Mouse (Mus musculus): ENCODE results near the gene Rgs13. TPM values are rescaled to one million over a fixed set of nuclear protein-coding genes. Genes with fewer than 3 reads are reported as not detected.

The Rgs13 gene
- 5.0 and 6.6 TPM in 2 replicates for total RNA-seq (2014; fragmentation: Nextera tagmentation)
- 20.4 and 21.9 TPM in 2 replicates for total RNA-seq (2017)
- 0.14 and 0.30 TPM in 2 replicates for polyA plus RNA-seq (2012)

- peaks cover 22% of the 10 kb centered on the region for H3K4me1 ChIP-seq (ENCODE audit: insufficient read depth, low read depth, low read length)
- peak within 1 kb of the TSS; percentile 33; the same call in 1 of the 2 replicates for H3K4me3 ChIP-seq (ENCODE audit: low read depth, low read length)
- ATAC-seq (ENCODE audit: extremely low read depth, insufficient number of reproducible peaks, low FRiP score, poor library complexity, severe bottlenecking) (peak; percentile 55), DNase-seq (ENCODE audit: low spot score) (no peak)
- H3K27me3 ChIP-seq (ENCODE audit: insufficient read depth, low read length) = no peaks in the 10 kb centered on the region
- H3K9me3 ChIP-seq (replicated peaks) = no peaks in the 10 kb centered on the region
- TF ChIP-seq GATA1 (IDR thresholded peaks at IDR 0.05; ENCODE audit: borderline replicate concordance, low read length) (no peak), POLR2AphosphoS5 (IDR thresholded peaks at IDR 0.05; ENCODE audit: insufficient replicate concordance, low read depth, low read length) (no peak), TAL1 (conservative IDR thresholded peaks at IDR 0.05; ENCODE audit: low read depth, low read length) (0 out of 2 replicates have a peak, but pooled peaks have one; percentile 26)
- H3K36me3 ChIP-seq (replicated peaks) = peaks cover 3% of the 10 kb centered on the region
Observed at GRCm38 (mm10) chr1:144177166-144177565, at the start of gene Rgs13. Gene Rgs13, minus strand, starts transcription at chr1:144177372.

DNA sequence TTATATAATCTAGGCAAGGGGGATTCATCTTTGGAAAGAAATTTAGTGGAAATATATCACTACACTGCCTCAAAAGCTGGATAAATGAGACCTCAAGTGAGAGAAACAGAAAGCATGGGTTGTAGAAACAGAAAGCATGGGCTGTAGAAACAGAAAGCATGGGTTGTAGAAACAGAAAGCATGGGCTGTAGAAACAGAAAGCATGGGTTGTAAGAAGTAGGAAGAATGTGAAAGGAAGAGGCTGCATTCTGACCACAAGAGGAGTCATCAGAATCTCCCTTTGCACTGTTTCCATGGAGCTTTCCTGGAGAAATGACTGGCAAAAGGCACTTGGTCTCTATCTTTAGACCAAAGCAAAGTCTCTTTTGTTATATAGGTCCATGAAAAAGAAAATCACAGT is 38.1 kb upstream of the Rgs13 start:
- ATAC-seq (ENCODE audit: extremely low read depth, insufficient number of reproducible peaks, low FRiP score, poor library complexity, severe bottlenecking) = no peak

DNA sequence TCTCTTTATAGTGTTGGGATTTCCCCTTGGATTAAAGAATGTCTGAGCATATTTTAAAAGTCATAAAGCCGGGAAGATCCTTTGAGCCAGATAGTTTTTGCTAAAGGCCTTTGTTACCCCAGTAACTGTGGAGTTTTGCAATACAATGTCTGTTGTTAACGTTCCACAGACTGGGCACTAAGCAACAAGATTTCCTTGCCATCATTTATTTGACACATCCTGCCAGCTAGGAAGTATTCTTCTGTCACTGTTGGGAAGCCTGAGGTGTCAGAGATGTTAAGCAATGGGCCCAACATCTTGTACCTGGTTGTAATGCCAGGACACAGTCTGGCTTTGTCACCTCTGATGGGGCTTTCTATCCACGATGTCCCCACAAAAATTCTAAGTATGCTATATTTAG is 33.7 kb upstream of the Rgs13 start:
- TF ChIP-seq CTCF (IDR thresholded peaks at IDR 0.05; ENCODE audit: low read depth, low read length) (no peak), GATA2 (IDR thresholded peaks at IDR 0.05; ENCODE audit: borderline replicate concordance, low read depth, low read length) (no peak), GATA1 (IDR thresholded peaks at IDR 0.05; ENCODE audit: borderline replicate concordance, low read length) (no peak), TAL1 (conservative IDR thresholded peaks at IDR 0.05; ENCODE audit: low read depth, low read length) (no peak), POLR2AphosphoS5 (IDR thresholded peaks at IDR 0.05; ENCODE audit: insufficient replicate concordance, low read depth, low read length) (no peak)
- Histone ChIP-seq H3K27me3 (ENCODE audit: insufficient read depth, low read length) (0 out of 2 replicates have a peak, but pooled peaks cover 3% of the 10 kb centered on the region), H3K4me1 (ENCODE audit: insufficient read depth, low read depth, low read length) (no peaks in the 10 kb centered on the region), H3K4me3 (ENCODE audit: low read depth, low read length) (no peak overlapping the region), H3K36me3 (replicated peaks) (no peaks in the 10 kb centered on the region), H3K9me3 (replicated peaks) (no peaks in the 10 kb centered on the region)
- no peak for DNase-seq (ENCODE audit: low spot score)
- ATAC-seq (ENCODE audit: extremely low read depth, insufficient number of reproducible peaks, low FRiP score, poor library complexity, severe bottlenecking) = no peak

More for the DNA sequence above, 38.1 kb upstream of the Rgs13 start:
- H3K4me3 ChIP-seq (ENCODE audit: low read depth, low read length) = no peak overlapping the region
- DNase-seq (ENCODE audit: low spot score) = no peak
- H3K4me1 ChIP-seq (ENCODE audit: insufficient read depth, low read depth, low read length) = no peaks in the 10 kb centered on the region
- no peaks in the 10 kb centered on the region for H3K27me3 ChIP-seq (ENCODE audit: insufficient read depth, low read length)
- no peaks in the 10 kb centered on the region for H3K9me3 ChIP-seq (replicated peaks)
- no peak for TF ChIP-seq POLR2AphosphoS5 (IDR thresholded peaks at IDR 0.05; ENCODE audit: insufficient replicate concordance, low read depth, low read length)
- TF ChIP-seq GATA2 (IDR thresholded peaks at IDR 0.05; ENCODE audit: borderline replicate concordance, low read depth, low read length) = no peak
- TF ChIP-seq GATA1 (IDR thresholded peaks at IDR 0.05; ENCODE audit: borderline replicate concordance, low read length) = no peak
- TF ChIP-seq TAL1 (conservative IDR thresholded peaks at IDR 0.05; ENCODE audit: low read depth, low read length) = no peak
- no peak for TF ChIP-seq CTCF (IDR thresholded peaks at IDR 0.05; ENCODE audit: low read depth, low read length)
- H3K36me3 ChIP-seq (replicated peaks) = no peaks in the 10 kb centered on the region

GRCm38 (mm10) chr1:144206281-144207061 is 29.3 kb upstream of the Rgs13 start:
- TF ChIP-seq TAL1 (conservative IDR thresholded peaks at IDR 0.05; ENCODE audit: low read depth, low read length) (no peak), GATA1 (IDR thresholded peaks at IDR 0.05; ENCODE audit: borderline replicate concordance, low read length) (no peak), POLR2AphosphoS5 (IDR thresholded peaks at IDR 0.05; ENCODE audit: insufficient replicate concordance, low read depth, low read length) (no peak), CTCF (IDR thresholded peaks at IDR 0.05; ENCODE audit: low read depth, low read length) (no peak), GATA2 (IDR thresholded peaks at IDR 0.05; ENCODE audit: borderline replicate concordance, low read depth, low read length) (no peak)
- H3K27me3 ChIP-seq (ENCODE audit: insufficient read depth, low read length) = 0 out of 2 replicates have a peak, but pooled peaks cover 3% of the 10 kb centered on the region
- no peaks in the 10 kb centered on the region for H3K36me3 ChIP-seq (replicated peaks)
- H3K4me3 ChIP-seq (ENCODE audit: low read depth, low read length) = no peak overlapping the region
- no peak for ATAC-seq (ENCODE audit: extremely low read depth, insufficient number of reproducible peaks, low FRiP score, poor library complexity, severe bottlenecking)
- H3K4me1 ChIP-seq (ENCODE audit: insufficient read depth, low read depth, low read length) = no peaks in the 10 kb centered on the region
- DNase-seq (ENCODE audit: low spot score) = no peak
- no peaks in the 10 kb centered on the region for H3K9me3 ChIP-seq (replicated peaks)

DNA sequence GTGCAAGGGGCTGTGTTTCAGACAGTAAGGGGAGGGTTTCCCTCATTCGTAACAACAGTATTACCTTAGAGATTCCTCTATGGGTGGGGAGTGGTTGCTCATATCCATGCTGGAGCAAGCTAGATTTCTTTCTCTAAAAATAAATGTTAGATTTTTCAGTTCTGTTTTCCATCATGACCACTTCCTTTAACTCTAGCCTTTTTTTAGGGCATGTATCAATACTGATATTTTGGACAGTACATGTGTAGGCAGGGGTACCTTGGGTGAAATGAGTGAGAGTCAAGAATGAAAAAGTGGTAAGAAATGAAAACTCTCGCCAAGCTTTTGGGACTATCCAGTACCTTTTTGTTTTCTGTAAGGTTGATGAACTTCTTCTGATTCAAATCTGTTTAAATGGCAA is 27.6 kb upstream of the Rgs13 start:
- ATAC-seq (ENCODE audit: extremely low read depth, insufficient number of reproducible peaks, low FRiP score, poor library complexity, severe bottlenecking) = no peak
- TF ChIP-seq GATA1 (IDR thresholded peaks at IDR 0.05; ENCODE audit: borderline replicate concordance, low read length) = no peak
- TF ChIP-seq CTCF (IDR thresholded peaks at IDR 0.05; ENCODE audit: low read depth, low read length) = no peak
- TF ChIP-seq TAL1 (conservative IDR thresholded peaks at IDR 0.05; ENCODE audit: low read depth, low read length) = no peak
- TF ChIP-seq GATA2 (IDR thresholded peaks at IDR 0.05; ENCODE audit: borderline replicate concordance, low read depth, low read length) = no peak
- no peak for TF ChIP-seq POLR2AphosphoS5 (IDR thresholded peaks at IDR 0.05; ENCODE audit: insufficient replicate concordance, low read depth, low read length)

DNA sequence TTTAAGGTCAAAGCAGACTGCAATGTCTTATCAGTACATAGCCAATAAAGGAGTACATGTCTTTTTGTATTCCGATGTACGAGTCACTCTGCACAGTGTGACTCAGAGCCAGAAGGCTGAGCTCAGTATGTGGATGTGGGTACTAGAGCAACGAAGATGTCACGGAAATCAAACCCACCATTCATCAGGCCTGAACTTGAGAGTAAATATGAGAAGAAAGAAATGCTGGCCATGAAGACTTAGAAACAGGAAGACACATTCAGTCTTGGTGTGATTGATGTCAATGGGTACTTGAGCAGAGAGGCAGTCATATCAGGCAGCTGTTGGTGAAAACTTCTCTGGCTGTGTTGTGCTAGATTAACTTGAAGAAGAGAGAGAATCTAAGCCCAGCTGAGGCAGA is 25.8 kb upstream of the Rgs13 start:
- no peaks in the 10 kb centered on the region for H3K9me3 ChIP-seq (replicated peaks)
- 0 out of 2 replicates have a peak, but pooled peaks cover 3% of the 10 kb centered on the region for H3K27me3 ChIP-seq (ENCODE audit: insufficient read depth, low read length)
- TF ChIP-seq GATA1 (IDR thresholded peaks at IDR 0.05; ENCODE audit: borderline replicate concordance, low read length) (no peak), TAL1 (conservative IDR thresholded peaks at IDR 0.05; ENCODE audit: low read depth, low read length) (no peak)
- H3K4me1 ChIP-seq (ENCODE audit: insufficient read depth, low read depth, low read length) = peaks cover 8% of the 10 kb centered on the region; the same call in 1 of the 2 replicates
- no peak overlapping the region for H3K4me3 ChIP-seq (ENCODE audit: low read depth, low read length)
- ATAC-seq (ENCODE audit: extremely low read depth, insufficient number of reproducible peaks, low FRiP score, poor library complexity, severe bottlenecking) = no peak
- no peaks in the 10 kb centered on the region for H3K36me3 ChIP-seq (replicated peaks)
- DNase-seq (ENCODE audit: low spot score) = no peak

More for the DNA sequence above, 27.6 kb upstream of the Rgs13 start:
- Histone ChIP-seq H3K4me1 (ENCODE audit: insufficient read depth, low read depth, low read length) (peaks cover 7% of the 10 kb centered on the region; the same call in 1 of the 2 replicates), H3K9me3 (replicated peaks) (no peaks in the 10 kb centered on the region), H3K4me3 (ENCODE audit: low read depth, low read length) (no peak overlapping the region), H3K36me3 (replicated peaks) (no peaks in the 10 kb centered on the region), H3K27me3 (ENCODE audit: insufficient read depth, low read length) (0 out of 2 replicates have a peak, but pooled peaks cover 3% of the 10 kb centered on the region)
- DNase-seq (ENCODE audit: low spot score) = no peak

Measured in G1E (cell line).